Mouse (Mus musculus): ENCODE measurements around the gene Mapt. TPM values are rescaled to one million over a fixed set of nuclear protein-coding genes. Genes with fewer than 3 reads are reported as not detected.
A peak's percentile ranks its signal among the peaks of the same experiment; 100 is the strongest.

Mapt gene
- polyA plus RNA-seq, 1 experiment from 2014 or later = 277 TPM

- 93% methylated on average over 7 of the region's 7 CpGs for WGBS
- Histone ChIP-seq H3K4me2 (no peak overlapping the region), H3K4me1 (peaks cover 5% of the 10 kb centered on the region; the same call in 1 of the 2 replicates), H3K27ac (no peak overlapping the region), H3K4me3 (no peak overlapping the region), H3K27me3 (peaks cover 18% of the 10 kb centered on the region), H3K9me3 (replicated peaks) (no peaks in the 10 kb centered on the region), H3K36me3 (ENCODE audit: poor library complexity, severe bottlenecking) (0 out of 2 replicates have a peak, but pooled peaks cover 9% of the 10 kb centered on the region), H3K9ac (no peak overlapping the region)
- no peak for ATAC-seq
Measured at GRCm38 (mm10) chr11:104305711-104306110, 74.5 kb downstream of the Mapt start.

- H3K36me3 ChIP-seq (ENCODE audit: poor library complexity, severe bottlenecking) = 0 out of 2 replicates have a peak, but pooled peaks cover 9% of the 10 kb centered on the region
- no peak overlapping the region for H3K27ac ChIP-seq
- peaks cover 5% of the 10 kb centered on the region; the same call in 1 of the 2 replicates for H3K4me1 ChIP-seq
- H3K27me3 ChIP-seq = peaks cover 23% of the 10 kb centered on the region
- no peak overlapping the region for H3K4me2 ChIP-seq
- no peak overlapping the region for H3K9ac ChIP-seq
- WGBS = 94% methylated on average over 13 of the region's 13 CpGs
- no peaks in the 10 kb centered on the region for H3K9me3 ChIP-seq (replicated peaks)
- ATAC-seq = no peak
- H3K4me3 ChIP-seq = no peak overlapping the region
Measured at GRCm38 (mm10) chr11:104306483-104306882, 75.3 kb downstream of the Mapt start.

- no peak overlapping the region for H3K4me2 ChIP-seq
- ATAC-seq = no peak
- H3K4me3 ChIP-seq = no peak overlapping the region
- no peak overlapping the region for H3K9ac ChIP-seq
- H3K27me3 ChIP-seq = peaks cover 28% of the 10 kb centered on the region
- H3K27ac ChIP-seq = no peak overlapping the region
- peaks cover 15% of the 10 kb centered on the region for H3K36me3 ChIP-seq (ENCODE audit: poor library complexity, severe bottlenecking)
- peaks cover 5% of the 10 kb centered on the region; the same call in 1 of the 2 replicates for H3K4me1 ChIP-seq
- 77% methylated on average over 4 of the region's 4 CpGs for WGBS
- H3K9me3 ChIP-seq (replicated peaks) = no peaks in the 10 kb centered on the region
Measured at GRCm38 (mm10) chr11:104307136-104307535, 75.9 kb downstream of the Mapt start.

- H3K4me3 ChIP-seq = no peak overlapping the region
- no peak overlapping the region for H3K4me2 ChIP-seq
- WGBS = 44% methylated on average over 12 of the region's 12 CpGs
- H3K4me1 ChIP-seq = no peaks in the 10 kb centered on the region
- no peak for ATAC-seq
- peaks cover 24% of the 10 kb centered on the region for H3K36me3 ChIP-seq (ENCODE audit: poor library complexity, severe bottlenecking)
- H3K27me3 ChIP-seq = peaks cover 28% of the 10 kb centered on the region
- no peak overlapping the region for H3K27ac ChIP-seq
- no peak overlapping the region for H3K9ac ChIP-seq
- H3K9me3 ChIP-seq (replicated peaks) = no peaks in the 10 kb centered on the region
Measured at GRCm38 (mm10) chr11:104309377-104310225, 78.4 kb downstream of the Mapt start.

GRCm38 (mm10) chr11:104310226-104310887 is 79.2 kb downstream of the Mapt start:
- Histone ChIP-seq H3K36me3 (ENCODE audit: poor library complexity, severe bottlenecking) (peaks cover 20% of the 10 kb centered on the region), H3K4me2 (no peak overlapping the region)
- ATAC-seq = no peak

GRCm38 (mm10) chr11:104311643-104312042 is 80.5 kb downstream of the Mapt start:
- peaks cover 28% of the 10 kb centered on the region for H3K27me3 ChIP-seq
- ATAC-seq = no peak
- WGBS = 72% methylated on average over 7 of the region's 7 CpGs

More at GRCm38 (mm10) chr11:104310226-104310887, 79.2 kb downstream of the Mapt start:
- H3K27ac ChIP-seq = no peak overlapping the region
- no peak overlapping the region for H3K9ac ChIP-seq
- no peaks in the 10 kb centered on the region for H3K4me1 ChIP-seq
- no peak overlapping the region for H3K4me3 ChIP-seq
- WGBS = 17% methylated on average over 23 of the region's 23 CpGs
- no peaks in the 10 kb centered on the region for H3K9me3 ChIP-seq (replicated peaks)
- H3K27me3 ChIP-seq = peaks cover 28% of the 10 kb centered on the region

GRCm38 (mm10) chr11:104315703-104316102 is 84.5 kb downstream of the Mapt start:
- 5% methylated on average over 6 of the region's 6 CpGs for WGBS

More at GRCm38 (mm10) chr11:104311643-104312042, 80.5 kb downstream of the Mapt start:
- peaks cover 18% of the 10 kb centered on the region for H3K36me3 ChIP-seq (ENCODE audit: poor library complexity, severe bottlenecking)
- no peaks in the 10 kb centered on the region for H3K4me1 ChIP-seq
- H3K4me2 ChIP-seq = no peak overlapping the region
- no peaks in the 10 kb centered on the region for H3K9me3 ChIP-seq (replicated peaks)
- H3K9ac ChIP-seq = no peak overlapping the region
- H3K4me3 ChIP-seq = no peak overlapping the region
- no peak overlapping the region for H3K27ac ChIP-seq

GRCm38 (mm10) chr11:104316685-104317400 is 85.7 kb downstream of the Mapt start:
- peaks cover 17% of the 10 kb centered on the region for H3K4me1 ChIP-seq
- no peak overlapping the region for H3K4me3 ChIP-seq
- H3K27me3 ChIP-seq = 0 out of 2 replicates have a peak, but pooled peaks cover 5% of the 10 kb centered on the region
- WGBS = 77% methylated on average over 16 of the region's 16 CpGs
- no peak overlapping the region for H3K27ac ChIP-seq
- H3K9me3 ChIP-seq (replicated peaks) = no peaks in the 10 kb centered on the region
- peaks cover 14% of the 10 kb centered on the region for H3K36me3 ChIP-seq (ENCODE audit: poor library complexity, severe bottlenecking)
- H3K9ac ChIP-seq = no peak overlapping the region
- H3K4me2 ChIP-seq = no peak overlapping the region
- ATAC-seq = no peak

More at GRCm38 (mm10) chr11:104315703-104316102, 84.5 kb downstream of the Mapt start:
- Histone ChIP-seq H3K36me3 (ENCODE audit: poor library complexity, severe bottlenecking) (peaks cover 18% of the 10 kb centered on the region), H3K9me3 (replicated peaks) (no peaks in the 10 kb centered on the region), H3K4me3 (no peak overlapping the region), H3K27ac (no peak overlapping the region), H3K4me1 (peaks cover 17% of the 10 kb centered on the region), H3K9ac (no peak overlapping the region), H3K4me2 (no peak overlapping the region), H3K27me3 (peaks cover 14% of the 10 kb centered on the region; the same call in 1 of the 2 replicates)
- ATAC-seq = peak; percentile 61; the same call in 1 of the 2 replicates

GRCm38 (mm10) chr11:104317631-104318030 is 86.4 kb downstream of the Mapt start:
- Histone ChIP-seq H3K4me3 (no peak overlapping the region), H3K9me3 (replicated peaks) (no peaks in the 10 kb centered on the region), H3K4me2 (no peak overlapping the region), H3K27ac (no peak overlapping the region), H3K27me3 (0 out of 2 replicates have a peak, but pooled peaks cover 4% of the 10 kb centered on the region), H3K9ac (no peak overlapping the region), H3K4me1 (peaks cover 17% of the 10 kb centered on the region), H3K36me3 (ENCODE audit: poor library complexity, severe bottlenecking) (peaks cover 11% of the 10 kb centered on the region; the same call in 1 of the 2 replicates)
- no peak for ATAC-seq
- WGBS = 86% methylated on average over 3 of the region's 3 CpGs

GRCm38 (mm10) chr11:104318940-104319781 is 88.0 kb downstream of the Mapt start:
- Histone ChIP-seq H3K27ac (peak overlapping the region; percentile 40; the same call in 1 of the 2 replicates), H3K27me3 (0 out of 2 replicates have a peak, but pooled peaks cover 4% of the 10 kb centered on the region), H3K4me3 (peak overlapping the region; percentile 36), H3K9me3 (replicated peaks) (no peaks in the 10 kb centered on the region), H3K4me1 (peaks cover 17% of the 10 kb centered on the region), H3K4me2 (peak overlapping the region; percentile 74), H3K9ac (peak overlapping the region; percentile 64), H3K36me3 (ENCODE audit: poor library complexity, severe bottlenecking) (peaks cover 5% of the 10 kb centered on the region; the same call in 1 of the 2 replicates)
- WGBS = 1% methylated on average over 24 of the region's 24 CpGs
- peak; percentile 41; the same call in 1 of the 2 replicates for ATAC-seq

GRCm38 (mm10) chr11:104320511-104320910 is 89.3 kb downstream of the Mapt start:
- Histone ChIP-seq H3K4me2 (no peak overlapping the region), H3K4me3 (no peak overlapping the region), H3K9me3 (replicated peaks) (no peaks in the 10 kb centered on the region), H3K36me3 (ENCODE audit: poor library complexity, severe bottlenecking) (peaks cover 8% of the 10 kb centered on the region; the same call in 1 of the 2 replicates), H3K27ac (no peak overlapping the region), H3K9ac (no peak overlapping the region), H3K27me3 (0 out of 2 replicates have a peak, but pooled peaks cover 4% of the 10 kb centered on the region), H3K4me1 (peaks cover 17% of the 10 kb centered on the region)
- ATAC-seq = no peak
- 56% methylated on average over 5 of the region's 5 CpGs for WGBS
